Mouse (Mus musculus): ENCODE data around the gene Wwc1.
A peak's percentile ranks its signal among the peaks of the same experiment; 100 is the strongest.

The Wwc1 gene

GRCm38 (mm10) chr11:35973135-35973534 lies 7.2 kb downstream of the Wwc1 start:
- no peak for DNase-seq (ENCODE audit: low spot score in 2 of 2)

DNA sequence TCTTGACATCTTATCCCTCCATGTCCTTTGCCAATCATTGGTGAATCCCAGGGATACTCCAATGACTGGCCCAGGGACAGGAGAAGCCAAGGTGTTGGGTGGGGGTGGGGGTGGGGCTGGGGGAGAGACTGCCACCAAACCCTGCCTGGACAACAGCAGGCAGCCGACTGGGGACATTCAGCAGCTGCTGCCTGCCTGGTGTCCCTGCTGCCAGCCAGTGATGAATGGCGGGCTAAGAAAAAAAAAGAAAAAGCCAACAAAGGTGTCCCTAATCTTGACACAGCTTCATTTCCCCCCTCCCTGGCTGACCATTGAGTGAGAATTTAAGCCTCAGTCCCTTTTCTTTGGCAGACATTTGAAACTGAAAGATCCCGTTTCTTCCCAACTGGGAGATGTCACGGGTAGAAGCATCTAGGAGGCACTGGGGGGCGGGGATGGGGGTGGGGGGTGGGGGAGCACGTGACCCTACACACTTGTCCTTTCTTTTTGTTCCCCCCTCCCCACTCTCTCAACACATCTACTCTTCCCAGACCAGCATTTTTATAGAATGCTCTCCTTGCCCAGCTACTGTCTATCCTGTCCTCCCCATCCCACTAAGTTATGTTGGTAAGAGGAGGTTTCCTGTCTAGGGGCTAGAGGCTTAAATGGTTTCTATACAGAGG lies 7.9 kb downstream of the Wwc1 start:
- no peak for DNase-seq (ENCODE audit: low spot score in 2 of 2)

DNA sequence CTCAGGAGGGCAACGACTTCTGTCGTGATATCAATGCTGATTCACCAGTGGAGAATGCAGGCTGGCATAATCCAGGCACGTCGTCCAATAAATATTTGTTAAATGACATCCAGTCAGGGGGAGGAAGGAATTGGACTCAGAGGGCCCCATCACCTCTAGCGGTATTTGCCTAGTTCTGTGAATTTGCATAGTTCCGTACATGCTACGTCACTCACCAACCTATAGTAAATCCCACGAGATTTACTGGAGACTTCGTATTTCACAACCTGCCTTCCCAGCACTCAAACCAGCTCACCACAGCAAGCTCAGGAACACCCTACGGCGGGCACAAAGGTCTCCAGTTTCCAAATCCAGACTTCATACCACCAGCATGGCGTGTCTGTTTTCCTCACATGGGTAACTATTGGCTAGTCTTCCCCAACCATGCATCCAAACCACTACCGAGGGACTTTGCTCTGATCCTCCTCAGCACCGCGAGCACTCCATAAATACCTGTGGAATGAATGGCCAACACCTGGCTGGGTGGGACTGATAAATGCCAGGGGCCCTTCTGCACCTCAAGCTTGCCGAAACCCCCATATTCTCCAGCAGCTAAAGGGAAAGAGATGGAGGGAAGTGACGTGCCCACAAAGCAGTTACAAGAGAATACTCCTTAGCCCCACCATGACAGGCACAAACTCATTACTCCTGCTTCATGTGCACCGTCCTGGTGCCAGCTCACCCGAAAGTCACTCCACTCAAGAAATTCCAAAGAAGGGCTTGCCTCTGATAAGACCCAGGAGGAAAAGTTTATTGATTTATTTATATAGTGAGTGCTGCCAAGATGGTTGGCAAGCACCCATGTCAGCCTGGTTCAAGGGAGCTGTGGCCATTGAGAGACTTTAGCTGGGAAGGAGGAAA lies 9.3 kb downstream of the Wwc1 start:
- DNase-seq (ENCODE audit: low spot score in 2 of 2) = no peak

- DNase-seq (ENCODE audit: low spot score in 2 of 2) = no peak
Measured at GRCm38 (mm10) chr11:35968291-35968690, 12.0 kb downstream of the Wwc1 start.

- DNase-seq (ENCODE audit: low spot score in 2 of 2) = no peak
Measured at GRCm38 (mm10) chr11:35963981-35964549, 16.3 kb downstream of the Wwc1 start.

GRCm38 (mm10) chr11:35963554-35963953 lies 16.8 kb downstream of the Wwc1 start:
- DNase-seq (ENCODE audit: low spot score in 2 of 2) = no peak

- DNase-seq (ENCODE audit: low spot score in 2 of 2) = no peak
Measured at GRCm38 (mm10) chr11:35962431-35962830, 17.9 kb downstream of the Wwc1 start.

DNA sequence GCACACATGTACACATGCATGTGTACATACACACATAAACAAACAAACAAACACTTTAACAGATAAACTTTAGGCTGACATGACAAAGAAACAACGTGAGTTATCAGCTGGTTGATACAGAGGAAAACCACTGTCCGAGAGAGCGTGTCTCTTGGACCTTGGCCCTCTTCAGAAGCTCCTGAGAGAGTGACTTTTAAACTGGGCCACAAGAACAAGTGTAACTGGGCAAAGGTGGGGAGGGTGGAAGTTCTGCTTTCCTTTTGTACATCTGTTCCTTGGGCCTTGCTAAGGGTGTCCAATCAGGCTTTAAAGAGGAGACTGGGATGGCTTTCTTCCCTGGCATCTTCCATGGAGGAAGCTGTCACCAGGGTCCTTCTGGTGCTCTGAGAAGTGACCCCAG lies 21.1 kb downstream of the Wwc1 start:
- DNase-seq (ENCODE audit: low spot score in 2 of 2) = no peak

- no peak for DNase-seq (ENCODE audit: low spot score in 2 of 2)
Measured at GRCm38 (mm10) chr11:35955572-35955971, 24.8 kb downstream of the Wwc1 start.

GRCm38 (mm10) chr11:35953179-35953578 lies 27.1 kb downstream of the Wwc1 start:
- no peak for DNase-seq (ENCODE audit: low spot score in 2 of 2)

DNA sequence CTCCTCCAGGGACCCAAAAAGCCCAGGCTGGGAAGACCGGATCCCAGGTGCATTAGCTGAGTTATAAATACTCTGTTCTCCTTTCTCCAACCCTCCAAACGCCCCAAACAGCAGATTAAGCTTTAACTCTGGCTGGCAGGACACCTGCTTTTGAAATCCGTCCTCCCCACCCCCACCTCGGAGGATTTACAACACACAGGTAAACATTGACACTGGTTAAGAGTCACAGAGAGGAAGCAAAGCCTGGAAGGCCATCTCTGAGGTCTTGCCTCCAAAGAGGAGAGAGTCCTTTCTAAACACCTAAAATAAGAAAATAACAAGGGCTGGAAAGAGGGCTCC lies 28.6 kb downstream of the Wwc1 start:
- DNase-seq (ENCODE audit: low spot score in 2 of 2) = no peak

DNA sequence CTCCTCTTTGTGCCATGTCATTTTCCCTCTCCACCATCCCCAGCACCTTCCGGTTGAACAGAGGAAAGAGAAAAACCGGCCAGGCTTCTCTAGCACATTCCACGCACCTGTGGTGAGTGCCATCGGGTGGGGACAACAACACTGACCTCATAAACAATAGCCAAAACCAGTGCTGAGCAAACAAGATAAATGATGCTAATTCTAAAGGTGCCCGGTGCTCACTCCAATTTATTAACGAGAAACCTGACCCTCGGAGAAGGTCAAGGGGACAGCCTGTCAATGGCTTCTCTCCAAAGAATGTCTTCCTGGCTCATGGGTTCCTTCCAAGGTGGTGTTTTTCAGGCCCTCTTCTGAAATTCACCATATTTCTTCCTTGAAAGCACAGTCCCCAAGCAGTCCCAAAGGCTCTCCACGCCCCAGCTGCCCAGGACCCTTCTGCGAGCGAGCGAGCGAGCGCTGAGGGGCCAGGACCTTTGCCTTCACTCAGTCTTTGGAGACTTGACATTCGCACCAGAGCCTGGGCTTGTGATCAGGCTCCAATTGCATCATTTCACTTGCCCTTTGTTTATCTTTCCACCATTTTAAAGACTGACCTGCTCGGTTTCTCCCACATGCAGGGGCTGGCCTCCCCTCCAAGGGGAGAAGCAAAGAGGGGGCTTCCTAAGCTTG lies 29.1 kb downstream of the Wwc1 start:
- no peak for DNase-seq (ENCODE audit: low spot score in 2 of 2)

GRCm38 (mm10) chr11:35950466-35950865 lies 29.9 kb downstream of the Wwc1 start:
- no peak for DNase-seq (ENCODE audit: low spot score in 2 of 2)

DNA sequence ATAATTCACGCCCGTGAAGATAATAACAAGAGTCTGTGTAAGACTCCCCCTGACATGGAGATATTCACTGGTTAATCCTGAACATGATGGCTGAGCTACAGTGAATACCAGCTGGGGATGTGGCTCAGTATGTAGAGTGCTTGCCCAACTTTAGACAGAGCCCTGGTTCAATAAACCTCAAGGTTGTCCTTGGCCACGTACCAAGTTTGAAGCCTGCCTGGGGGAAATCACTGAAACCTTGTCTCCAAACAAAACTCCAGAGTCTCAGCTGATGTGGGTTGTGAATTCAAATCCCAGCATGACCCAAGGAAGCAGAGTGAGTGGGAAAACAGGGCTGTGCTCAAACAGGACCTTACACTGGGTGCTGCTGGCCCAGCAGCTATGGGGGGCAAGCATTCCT lies 30.3 kb downstream of the Wwc1 start:
- no peak for DNase-seq (ENCODE audit: low spot score in 2 of 2)

DNA sequence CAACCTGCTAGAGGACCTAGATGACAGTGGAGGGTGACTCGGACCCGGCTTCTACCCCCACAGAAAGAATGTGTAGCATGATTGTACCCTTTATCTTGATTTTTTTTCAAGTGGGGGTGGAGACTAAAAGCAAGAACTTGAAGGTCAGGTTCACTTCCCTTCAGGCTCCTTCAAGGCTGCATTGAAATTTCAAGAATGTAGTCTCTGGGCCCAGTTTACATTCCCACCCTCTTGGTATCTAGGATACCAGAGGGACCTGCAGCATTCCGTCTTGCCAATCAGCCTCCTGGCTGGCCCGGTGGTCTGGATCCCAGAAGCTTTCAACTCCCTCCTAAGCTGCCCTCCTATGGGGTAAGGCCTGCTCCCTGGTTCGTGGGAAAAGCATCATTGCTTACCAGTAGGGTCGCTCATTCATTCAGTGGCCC lies 31.9 kb downstream of the Wwc1 start:
- DNase-seq (ENCODE audit: low spot score in 2 of 2) = no peak

- DNase-seq (ENCODE audit: low spot score in 2 of 2) = no peak
Measured at GRCm38 (mm10) chr11:35947944-35948343, 32.4 kb downstream of the Wwc1 start.

- no peak for DNase-seq (ENCODE audit: low spot score in 2 of 2)
Measured at GRCm38 (mm10) chr11:35945187-35945586, 35.1 kb downstream of the Wwc1 start.

DNA sequence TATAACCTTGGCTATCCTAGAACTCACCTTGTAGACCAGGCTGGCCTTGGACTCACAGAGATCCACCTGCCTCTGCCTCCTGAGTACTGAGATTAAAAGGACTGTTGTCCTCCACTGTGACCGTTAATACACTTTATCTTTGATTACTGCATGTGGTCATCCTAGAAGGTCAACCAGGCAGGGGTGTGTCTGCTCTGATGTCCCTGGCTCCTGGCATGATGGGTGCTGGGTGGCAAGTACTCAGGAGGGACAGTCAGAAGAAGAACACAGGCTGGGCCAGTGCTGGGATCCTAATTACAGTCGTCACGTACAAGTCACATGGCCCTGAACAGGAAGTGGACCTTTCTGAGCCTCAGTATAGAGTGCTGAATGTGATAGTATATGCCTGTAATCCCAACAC lies 38.7 kb downstream of the Wwc1 start:
- no peak for DNase-seq (ENCODE audit: low spot score in 2 of 2)

DNA sequence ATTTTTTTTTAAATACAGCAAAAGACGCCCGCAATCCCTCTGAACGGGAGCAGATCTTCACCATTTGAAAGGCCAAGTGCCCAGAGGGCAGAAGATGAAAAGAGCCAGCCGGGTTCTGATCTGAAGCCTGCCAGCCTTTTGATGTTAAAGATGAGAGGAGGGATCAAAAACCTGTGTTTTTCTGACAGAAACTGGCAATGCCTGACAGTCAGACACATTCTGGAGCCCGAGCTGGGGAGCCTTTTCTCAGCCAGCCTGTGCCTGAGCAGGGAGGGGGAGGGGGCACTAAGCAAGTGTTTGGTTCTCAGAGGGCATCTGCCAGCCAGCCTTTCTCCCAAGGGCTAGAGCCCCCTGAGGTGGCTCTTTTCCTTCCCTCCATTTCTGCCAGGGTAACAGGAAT lies 39.3 kb downstream of the Wwc1 start:
- peak in 1 of 2 experiments; percentile 59 for DNase-seq (ENCODE audit: low spot score in 2 of 2)

- no peak for DNase-seq (ENCODE audit: low spot score in 2 of 2)
Measured at GRCm38 (mm10) chr11:35938790-35939385, 41.4 kb downstream of the Wwc1 start.

GRCm38 (mm10) chr11:35935645-35936044 lies 44.7 kb downstream of the Wwc1 start:
- no peak for DNase-seq (ENCODE audit: low spot score in 2 of 2)

GRCm38 (mm10) chr11:35935133-35935532 lies 45.2 kb downstream of the Wwc1 start:
- DNase-seq (ENCODE audit: low spot score in 2 of 2) = no peak
